ENCODE assay signal across 26 mouse cellular contexts in genomic region chr8:106442740-106443139, GRCm38 (mm10). TPM values are rescaled to one million over a fixed set of nuclear protein-coding genes. Genes with fewer than 3 reads are reported as not detected.
"Had no signal": no experiment of that assay in that cellular context is flagged by ENCODE, and none has a peak within 500 bp of the region (broad histone marks: within the 10 kb centered on the region; RNA-seq: fewer than 3 reads in every experiment).

No protein-coding gene starts in this region.

- H3K4me3 ChIP-seq: midbrain, embryonic 10.5 days; midbrain, embryonic 13.5 days; midbrain, embryonic 15.5 days; myocyte; neural tube, embryonic 13.5 days; neural tube, embryonic 15.5 days had no signal

- H3K36me3 ChIP-seq: midbrain, embryonic 10.5 days; midbrain, embryonic 13.5 days; midbrain, embryonic 15.5 days; neural tube, embryonic 13.5 days; neural tube, embryonic 15.5 days had no signal

- H3K4me2 ChIP-seq: lung, embryonic 14.5 days; midbrain, embryonic 13.5 days; midbrain, embryonic 15.5 days; neural tube, embryonic 13.5 days; neural tube, embryonic 15.5 days had no signal

- H3K4me1 ChIP-seq: midbrain, embryonic 10.5 days; midbrain, embryonic 13.5 days; midbrain, embryonic 15.5 days; neural tube, embryonic 13.5 days; neural tube, embryonic 15.5 days had no signal

- ATAC-seq: midbrain, embryonic 13.5 days; midbrain, embryonic 15.5 days had no signal

- DNase-seq: lung, adult 18-20 months; lung, embryonic 14.5 days; lung, postnatal 10 days; lung, postnatal 4 days; retina, postnatal 1 day; right cerebral cortex, adult 18-20 months; right cerebral cortex, postnatal 25 days; right cerebral cortex, postnatal 4 days; spleen, adult 18-20 months; thymus, adult 2 months; thymus, postnatal 25 days; thymus, postnatal 4 days had no signal

- H3K9me3 ChIP-seq: midbrain, embryonic 13.5 days; midbrain, embryonic 15.5 days; neural tube, embryonic 13.5 days; neural tube, embryonic 15.5 days had no signal

- H3K27ac ChIP-seq: midbrain, embryonic 10.5 days; midbrain, embryonic 13.5 days; midbrain, embryonic 15.5 days; neural tube, embryonic 13.5 days; neural tube, embryonic 15.5 days had no signal

- H3K9ac ChIP-seq: lung, embryonic 14.5 days; midbrain, embryonic 13.5 days; midbrain, embryonic 15.5 days; neural tube, embryonic 13.5 days; neural tube, embryonic 15.5 days had no signal

- H3K27me3 ChIP-seq: midbrain, embryonic 13.5 days; midbrain, embryonic 15.5 days; neural tube, embryonic 13.5 days; neural tube, embryonic 15.5 days had no signal

RNA-seq across cellular contexts. Expression of gene 6030452D12Rik, which starts 57.6 kb away (rescaled TPM):
- total RNA-seq: megakaryocyte, adult 5-6 weeks; megakaryocyte-erythroid progenitor cell, adult 5-6 weeks had no signal
- polyA plus RNA-seq: lung, embryonic 14.5 days; lung, embryonic 16.5 days; midbrain, embryonic 10.5 days; midbrain, embryonic 13.5 days; midbrain, embryonic 15.5 days; myocyte; neural tube, embryonic 11.5 days; neural tube, embryonic 13.5 days; neural tube, embryonic 15.5 days; small intestine, adult 2 months; stomach, embryonic 14.5 days; stomach, embryonic 16.5 days; thymus, adult 2 months; urinary bladder, adult 2 months had no signal
